Mouse (Mus musculus): Measurements from ENCODE around the gene Lrrc39.

Gene Lrrc39

GRCm38 (mm10) chr3:116604570-116604969 lies 41.8 kb downstream of the Lrrc39 start:
- DNase-seq (ENCODE audit: low spot score in 2 of 2): no peak

GRCm38 (mm10) chr3:116614295-116614892 lies 51.6 kb downstream of the Lrrc39 start, which contains the start of gene Trmt13:
Gene Trmt13, minus strand, starts transcription at chr3:116614587.
- DNase-seq (ENCODE audit: low spot score in 2 of 2): no peak

GRCm38 (mm10) chr3:116615318-116616068 lies 52.7 kb downstream of the Lrrc39 start:
- DNase-seq (ENCODE audit: low spot score in 2 of 2): no peak

GRCm38 (mm10) chr3:116618855-116619254 lies 56.1 kb downstream of the Lrrc39 start:
- no peak for DNase-seq (ENCODE audit: low spot score in 2 of 2)

GRCm38 (mm10) chr3:116620636-116621370 lies 58.0 kb downstream of the Lrrc39 start:
- no peak for DNase-seq (ENCODE audit: low spot score in 2 of 2)

- DNase-seq (ENCODE audit: low spot score in 2 of 2): no peak
Observed at GRCm38 (mm10) chr3:116622641-116623040, 59.9 kb downstream of the Lrrc39 start.

- DNase-seq (ENCODE audit: low spot score in 2 of 2): no peak
Observed at GRCm38 (mm10) chr3:116631459-116631858, 68.7 kb downstream of the Lrrc39 start.
